Mouse (Mus musculus): Measurements from ENCODE around the gene Ephb2.

GRCm38 (mm10) chr4:136786453-136787276 is 49.1 kb downstream of the Ephb2 start:
- TF ChIP-seq CTCF (IDR thresholded peaks at IDR 0.05; ENCODE audit: low read depth) (no peak), EP300 (IDR thresholded peaks at IDR 0.05; ENCODE audit: low read depth) (no peak)
